Mouse (Mus musculus): ENCODE measurements at regions not wholly inside any gene's neighbourhood (a gene's known extent, or its start where the extent isn't known, plus 50 kb on each side); places are given as distances from the start of the nearest gene placed in this dataset.

DNA sequence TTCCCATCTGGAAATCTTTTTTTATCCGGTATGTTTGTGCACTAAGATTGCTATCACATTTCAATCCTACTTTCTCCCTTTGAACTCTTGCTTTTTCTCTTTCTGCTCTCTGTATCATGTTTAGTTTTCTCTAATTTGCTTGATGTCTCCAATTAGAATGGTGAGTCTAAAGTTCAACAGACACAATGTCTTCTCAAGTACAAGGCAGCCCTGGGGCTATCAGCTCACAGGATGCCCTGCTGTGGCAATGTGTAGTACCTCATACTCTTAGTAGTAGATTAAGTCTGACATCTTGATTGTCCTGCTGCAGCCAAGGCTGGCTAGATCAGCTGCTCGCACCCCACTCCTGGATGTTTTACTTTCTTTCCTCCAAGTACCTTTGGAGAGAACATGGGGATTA, 186.4 kb downstream of the Irs2 start:
- DNase-seq: no peak

GRCm38 (mm10) chr8:10814499-10814898, 193.8 kb downstream of the Irs2 start:
- no peak for DNase-seq

- DNase-seq: peak; percentile 53
Measured at GRCm38 (mm10) chr8:10812060-10812670, 196.1 kb downstream of the Irs2 start.

- DNase-seq: no peak
Measured at GRCm38 (mm10) chr8:10807040-10807439, 201.2 kb downstream of the Irs2 start.

DNA sequence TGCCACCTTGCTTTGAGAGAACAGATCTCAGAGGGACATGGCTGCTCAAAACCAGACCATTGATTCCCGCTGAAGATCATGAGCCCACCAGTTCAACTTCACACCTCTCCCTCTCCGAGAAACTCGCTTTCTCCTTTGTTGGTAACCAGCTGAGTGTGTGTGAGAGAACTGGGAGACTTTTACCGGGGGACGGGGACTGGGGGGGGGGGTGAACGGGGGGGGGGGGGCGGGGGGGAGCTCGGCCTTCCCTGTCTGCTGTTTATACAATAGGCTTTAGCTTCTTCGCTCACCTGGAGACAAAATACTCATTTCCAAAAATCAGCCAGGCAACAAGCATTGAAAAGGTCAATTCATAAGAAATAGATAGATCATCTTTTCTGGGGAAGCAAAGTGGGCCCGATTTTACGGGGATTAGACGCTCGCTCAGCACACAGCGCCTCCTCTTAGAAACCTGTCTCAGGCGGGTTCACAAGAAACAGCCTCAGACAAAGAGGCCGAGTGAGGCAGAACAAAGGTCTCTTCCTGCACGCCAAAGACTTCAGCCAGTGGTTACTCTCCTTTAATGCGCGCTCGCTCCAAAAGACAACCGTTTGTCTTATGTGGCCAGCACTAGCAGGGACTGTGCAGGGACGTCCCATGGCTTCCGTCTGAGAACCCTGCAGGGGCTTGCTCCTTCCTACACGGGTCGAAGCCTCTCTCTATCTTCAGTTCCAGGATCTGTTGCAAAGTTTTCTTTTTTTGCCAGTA, 202.7 kb downstream of the Irs2 start:
- no peak for DNase-seq

DNA sequence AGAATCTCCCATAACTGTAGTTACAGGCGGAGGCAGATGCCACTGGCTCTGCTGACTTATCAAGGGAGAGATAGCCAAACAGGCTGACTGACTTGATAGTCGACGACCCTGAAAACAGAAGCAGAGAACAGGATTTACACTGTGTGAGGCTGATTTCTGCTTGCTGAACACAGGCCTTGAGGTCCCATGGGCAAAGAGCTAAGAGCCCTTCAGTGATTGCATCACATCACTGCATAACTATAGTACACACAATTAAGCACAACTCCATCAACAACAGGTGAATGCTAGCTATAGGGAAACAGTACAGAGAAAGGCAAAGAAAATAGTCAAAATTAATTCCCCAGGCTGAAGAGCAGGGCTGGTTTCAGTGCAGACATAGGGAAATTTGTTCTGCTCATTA, 203.3 kb downstream of the Irs2 start:
- DNase-seq: no peak

DNA sequence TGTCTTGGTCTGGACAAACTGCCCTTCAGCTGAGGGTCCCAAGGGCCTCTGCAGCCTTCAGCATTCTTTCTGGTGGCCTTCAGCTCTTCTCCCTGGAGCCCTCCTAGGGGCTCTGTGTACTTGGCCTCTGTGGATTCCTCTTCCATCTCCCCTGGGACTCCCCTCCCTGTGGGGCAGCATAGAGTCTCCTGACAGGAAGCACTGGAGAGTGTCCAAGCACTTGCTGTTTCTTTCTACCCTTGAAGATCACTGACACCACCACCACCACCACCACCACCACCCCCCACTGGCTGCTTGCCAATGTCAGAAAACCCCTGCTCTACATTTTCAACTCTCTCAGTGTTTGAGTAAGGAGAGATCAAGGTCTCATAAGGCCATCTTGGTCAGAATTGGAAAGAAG, 206.3 kb downstream of the Irs2 start:
- no peak for DNase-seq

DNA sequence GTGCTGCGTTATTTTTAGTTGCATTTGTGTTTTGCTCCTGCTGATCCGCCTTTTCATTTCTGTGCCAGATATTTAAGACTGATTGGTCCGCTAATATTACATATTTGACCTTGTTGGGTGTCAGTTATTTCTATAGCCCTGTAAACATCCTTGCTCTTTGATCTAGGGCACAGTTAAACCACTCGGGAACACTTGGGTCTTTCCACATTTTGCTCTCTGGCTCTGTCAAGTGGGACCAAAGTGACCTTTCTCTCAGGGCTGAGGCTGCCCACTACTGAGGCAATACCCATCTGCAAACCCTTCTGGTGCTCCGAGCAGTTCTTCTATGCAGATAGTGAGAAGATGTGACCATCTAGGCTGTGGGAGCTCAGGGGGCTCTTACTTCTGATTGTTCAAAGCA, 206.7 kb downstream of the Irs2 start:
- no peak for DNase-seq

- no peak for DNase-seq
Measured at GRCm38 (mm10) chr8:10798444-10798843, 209.8 kb downstream of the Irs2 start.

DNA sequence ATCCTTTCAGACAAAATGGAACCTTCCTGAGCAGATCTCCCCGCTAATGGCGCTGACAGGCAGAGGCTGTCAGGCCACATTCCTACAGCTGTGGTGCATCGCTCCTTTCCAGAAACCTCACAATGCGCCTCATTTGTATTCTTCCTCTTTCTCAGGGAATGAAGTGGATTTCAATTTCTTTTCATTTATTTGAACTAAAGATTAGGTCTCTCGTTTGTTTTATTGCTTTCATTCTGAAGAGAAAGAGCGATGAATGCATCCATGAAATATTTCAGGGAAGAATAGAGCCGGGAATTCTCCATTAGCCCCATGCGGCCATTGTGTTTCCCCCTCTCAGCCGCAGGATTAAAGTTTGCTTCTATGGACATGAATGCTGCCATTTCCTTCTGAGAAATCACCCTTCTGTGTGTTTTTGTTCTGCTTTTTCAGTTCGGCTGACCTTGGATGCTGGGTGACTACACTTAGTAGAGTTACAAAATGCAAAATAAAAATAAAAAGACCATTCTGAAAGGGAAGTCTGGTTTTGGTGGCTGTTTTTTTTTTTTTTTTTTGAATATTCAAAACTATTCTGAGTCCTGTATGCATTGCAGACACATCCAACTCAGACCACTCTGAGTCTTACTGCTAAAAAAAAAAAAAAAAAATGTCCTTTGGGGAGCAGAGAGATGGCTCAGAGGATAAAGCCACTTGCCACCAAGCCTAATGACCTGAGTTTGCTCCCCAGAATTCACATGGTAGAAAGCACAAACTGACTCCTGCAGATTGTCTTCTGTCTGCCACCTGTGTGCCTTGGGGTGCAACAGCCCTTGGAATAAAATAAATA, 213.7 kb downstream of the Irs2 start:
- no peak for DNase-seq

DNA sequence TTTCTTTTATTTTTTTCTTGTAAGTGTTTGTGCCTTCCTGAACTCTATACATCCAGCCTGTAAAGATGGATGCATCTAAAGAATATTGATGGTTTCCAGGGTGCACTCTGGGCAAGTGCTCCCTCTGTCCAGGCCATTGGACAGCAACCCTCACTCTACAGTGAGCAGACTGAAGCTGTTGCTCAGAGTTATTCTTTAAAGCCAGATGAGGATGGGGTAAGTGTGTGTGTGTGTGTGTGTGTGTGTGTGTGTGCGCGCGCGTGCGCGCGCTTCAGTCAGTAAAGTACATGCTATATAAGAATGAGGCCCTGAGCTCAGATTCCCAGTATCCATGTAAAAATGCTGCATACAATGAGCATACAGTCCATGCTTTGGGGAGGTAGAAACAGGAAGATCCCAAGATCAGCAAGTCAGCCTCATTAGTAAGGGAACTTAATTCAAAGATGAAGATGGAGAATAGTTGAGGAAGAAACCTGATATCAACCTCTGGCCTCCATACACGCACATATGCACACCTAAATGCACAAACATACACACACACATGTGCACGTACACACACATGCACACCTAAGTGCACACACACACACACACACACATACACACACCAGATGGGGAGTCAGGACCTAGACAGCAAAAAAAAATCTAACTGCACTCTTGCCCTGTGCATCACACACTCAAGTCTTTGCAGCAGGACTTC, 214.4 kb downstream of the Irs2 start:
- DNase-seq: no peak

DNA sequence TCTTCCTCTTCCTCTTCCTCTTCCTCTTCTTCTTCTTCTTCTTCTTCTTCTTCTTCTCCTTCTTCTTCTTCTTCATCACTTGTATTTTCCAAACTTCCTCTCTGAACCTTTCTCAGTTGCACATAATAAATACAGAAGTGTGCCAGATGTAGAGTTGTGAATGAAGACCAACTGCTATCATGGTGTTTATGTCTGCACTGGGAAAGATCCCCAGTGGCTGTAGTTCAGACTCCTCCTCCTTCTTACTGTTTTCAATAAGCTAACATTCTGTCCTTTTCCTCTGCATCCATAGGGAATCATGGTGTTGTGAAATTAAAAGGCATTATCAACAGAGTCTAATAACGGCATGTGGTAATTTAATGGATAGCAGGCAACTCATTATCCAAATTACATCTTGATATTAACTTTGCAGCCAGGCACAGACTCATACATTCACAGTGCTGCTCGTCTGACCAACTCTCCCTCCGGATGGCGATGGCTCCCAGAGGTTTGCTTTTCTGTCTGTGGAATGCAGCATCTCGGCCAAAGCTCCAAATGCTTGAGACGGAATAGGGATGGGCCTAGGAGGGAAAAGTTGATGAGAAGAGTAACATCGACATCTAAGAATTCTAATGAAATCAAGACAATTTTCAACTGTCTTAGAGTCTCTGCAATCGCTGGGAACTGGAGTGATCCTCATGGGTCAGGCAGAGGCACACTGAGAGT, 219.6 kb downstream of the Irs2 start:
- DNase-seq: no peak

DNA sequence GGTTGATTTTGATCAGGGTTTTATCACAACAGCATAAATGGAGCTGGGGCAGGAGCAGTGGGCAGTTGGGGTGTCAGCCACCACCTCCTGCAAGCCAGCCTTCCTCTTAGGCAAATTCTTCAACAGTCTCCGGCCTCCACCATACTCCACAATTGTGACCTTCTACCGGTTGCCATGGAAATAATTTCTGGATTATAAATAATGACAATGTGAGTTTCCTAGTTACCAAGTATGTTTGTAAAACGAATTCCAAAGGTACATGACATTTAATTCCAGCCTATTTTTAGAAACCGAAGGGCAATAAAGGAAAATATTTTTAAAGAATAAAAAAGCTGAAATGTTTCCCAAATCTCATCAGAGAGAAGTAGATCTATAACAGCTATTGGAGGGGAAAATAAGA, 222.5 kb downstream of the Irs2 start:
- DNase-seq: no peak

DNA sequence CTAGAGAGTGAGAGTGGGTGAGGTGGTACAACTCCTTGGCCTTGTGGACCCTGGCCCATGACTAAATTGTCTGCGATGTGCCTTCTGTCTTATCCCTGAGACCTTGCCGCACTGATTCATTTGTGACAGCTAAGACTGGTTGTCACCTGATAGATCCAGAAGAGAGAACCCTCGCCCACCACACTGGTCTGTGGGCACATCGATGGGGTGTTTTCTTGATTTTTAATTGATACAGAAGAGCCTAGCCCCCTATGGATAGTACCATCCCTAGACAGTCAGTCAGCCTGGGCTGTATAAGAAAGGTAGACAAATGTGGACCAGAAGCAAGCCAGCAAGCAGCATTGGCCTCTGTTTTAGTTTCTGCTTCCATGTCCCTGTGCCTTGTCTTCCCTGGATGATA, 222.9 kb downstream of the Irs2 start:
- DNase-seq: no peak

- DNase-seq: no peak
Measured at GRCm38 (mm10) chr8:10784481-10784880, 223.8 kb downstream of the Irs2 start.

DNA sequence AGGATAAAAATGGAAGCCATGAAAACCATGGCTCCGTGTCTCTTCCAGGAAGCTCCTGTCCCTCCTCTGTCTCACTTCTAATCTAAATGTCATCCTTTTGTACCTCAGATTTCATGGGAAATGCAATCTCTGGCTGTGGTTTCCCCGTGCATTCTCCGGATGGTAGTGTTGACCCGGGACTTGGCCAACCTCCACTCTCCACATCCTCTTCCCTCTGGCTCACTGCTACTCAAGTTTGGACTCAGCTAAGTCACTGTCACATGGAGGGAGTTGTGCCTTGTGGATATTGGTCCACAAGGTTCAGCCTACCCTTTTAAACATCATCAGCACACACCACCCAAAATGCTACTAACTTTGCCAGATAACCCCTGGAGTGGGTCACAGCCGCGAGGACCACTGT, 226.4 kb downstream of the Irs2 start:
- no peak for DNase-seq

DNA sequence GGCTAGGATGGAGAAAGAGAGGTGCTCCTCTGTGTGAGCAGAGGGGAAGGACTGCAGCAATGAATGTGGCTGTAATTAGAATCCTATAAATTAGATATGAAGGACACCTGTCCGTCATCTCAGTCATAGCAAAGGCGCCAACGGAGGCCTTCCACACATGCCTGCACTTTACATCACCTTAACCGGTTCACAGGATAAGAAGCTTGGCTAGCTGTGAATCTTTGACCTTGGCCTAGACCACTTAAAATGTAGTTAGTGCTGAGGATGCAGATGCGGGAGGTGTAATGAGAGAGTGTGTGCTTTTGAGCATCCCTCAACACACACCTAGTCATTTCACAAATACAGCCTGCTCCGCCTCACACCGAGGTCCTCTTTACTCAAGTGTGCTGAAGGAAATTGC, 228.6 kb downstream of the Irs2 start:
- DNase-seq: no peak

DNA sequence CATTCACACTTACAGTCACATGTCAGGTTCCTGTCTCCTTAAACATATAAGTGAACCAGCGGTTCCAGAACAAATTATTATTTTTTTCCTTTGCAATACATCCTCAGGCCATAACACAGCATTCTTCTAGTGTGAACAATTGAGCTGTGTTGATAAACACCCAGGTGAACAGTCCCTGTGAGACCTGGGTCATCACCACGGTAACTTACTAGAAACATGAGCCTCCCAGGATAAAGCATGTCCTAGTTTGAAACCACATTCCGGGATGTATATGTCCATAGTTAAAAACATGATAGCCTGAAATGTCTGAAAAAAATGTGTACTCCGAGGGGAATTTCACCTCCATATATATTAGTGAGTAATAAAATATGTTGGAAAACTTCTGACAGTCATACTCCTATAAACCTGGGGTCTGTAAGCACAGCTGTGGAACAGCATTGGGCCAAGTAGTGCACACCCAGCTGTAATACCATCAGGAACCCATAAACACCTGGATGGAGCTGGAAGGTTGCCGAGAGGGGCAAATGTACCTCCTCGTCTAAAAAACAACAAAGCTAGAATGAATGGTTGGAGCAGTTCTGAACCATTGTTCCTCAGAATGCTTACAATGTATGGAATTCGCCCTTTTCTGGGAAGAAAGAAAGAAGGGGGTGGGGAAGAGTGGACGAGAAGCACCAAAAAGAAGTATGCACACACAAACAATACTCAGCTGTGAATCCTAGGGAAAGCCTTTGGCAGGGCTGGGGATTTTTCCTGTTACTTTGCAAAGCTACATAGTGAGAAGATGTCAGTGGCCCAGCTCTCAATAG, 232.9 kb downstream of the Irs2 start:
- DNase-seq: no peak

GRCm38 (mm10) chr8:10774778-10775177, 233.5 kb downstream of the Irs2 start:
- no peak for DNase-seq

DNA sequence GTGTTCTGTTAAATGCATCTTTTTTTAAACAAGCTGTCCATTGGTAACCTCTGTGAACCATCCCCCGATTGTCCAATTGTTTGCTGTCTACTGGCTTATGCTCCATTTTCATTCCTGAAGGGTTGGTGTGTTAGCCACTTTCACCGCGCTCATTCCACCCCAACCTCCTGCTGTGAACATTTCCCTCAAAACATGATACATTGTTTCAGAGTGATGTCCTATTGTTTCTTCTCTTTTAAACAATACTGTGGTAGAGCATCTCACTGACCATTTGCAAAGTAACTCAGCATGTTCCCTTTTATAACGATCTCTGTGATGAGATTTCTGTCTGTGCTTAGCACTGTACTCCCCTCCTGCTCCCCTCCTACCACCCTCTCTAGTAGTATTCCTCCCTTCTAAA, 240.1 kb downstream of the Irs2 start:
- DNase-seq: no peak

DNA sequence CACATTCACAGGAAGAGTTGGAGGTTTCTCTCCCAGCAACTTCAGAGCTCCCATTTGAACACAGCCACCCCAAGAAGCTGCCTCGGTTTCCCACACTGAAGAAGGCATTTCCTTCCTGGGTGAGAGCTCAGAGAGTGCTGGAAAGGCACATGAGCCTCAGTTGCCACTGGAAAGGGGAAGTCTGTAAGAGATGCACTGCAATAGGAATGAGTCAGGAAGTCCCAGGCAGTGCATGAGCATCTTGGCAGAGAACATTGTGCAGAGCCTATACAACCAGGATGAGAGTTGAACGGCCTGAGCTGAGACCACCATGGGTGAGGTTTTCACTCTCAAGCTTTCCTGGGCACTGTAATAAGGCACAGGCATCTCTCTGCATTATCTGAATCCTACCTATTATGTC, 244.4 kb downstream of the Irs2 start:
- no peak for DNase-seq
